In genomic region chr1:189790666-189791065, GRCm38 (mm10) we compare ENCODE assay signal across 22 mouse cellular contexts.
A peak's percentile ranks its signal among the peaks of the same experiment; 100 is the strongest.
DNase-seq lines count a peak whose midpoint lies in the region; ATAC-seq lines count a peak whose summit lies in the region.
"Had no signal": no experiment of that assay in that cellular context is flagged by ENCODE, and none has a peak within 500 bp of the region (broad histone marks: within the 10 kb centered on the region; RNA-seq: fewer than 3 reads in every experiment).

No protein-coding gene starts in this region.

- no peaks in the 10 kb centered on the region for H3K27me3 ChIP-seq in kidney, embryonic 14.5 days (ENCODE audit: control insufficient read depth, insufficient read depth, low read length)
- H3K27me3 ChIP-seq in kidney, embryonic 16.5 days (ENCODE audit: insufficient read depth, low read length) = no peaks in the 10 kb centered on the region
- H3K27me3 ChIP-seq: embryonic facial prominence, embryonic 13.5 days; embryonic facial prominence, embryonic 15.5 days had no signal

- peak overlapping the region; percentile 80; the same call in 1 of the 2 replicates for H3K27ac ChIP-seq in kidney, embryonic 14.5 days (ENCODE audit: low read depth, low read length)
- peak overlapping the region; percentile 96 for H3K27ac ChIP-seq in kidney, embryonic 16.5 days (ENCODE audit: low read length)
- H3K27ac ChIP-seq: embryonic facial prominence, embryonic 13.5 days; embryonic facial prominence, embryonic 15.5 days; forebrain, embryonic 10.5 days; forebrain, embryonic 12.5 days had no signal

- peaks cover 3% of the 10 kb centered on the region; the same call in 1 of the 2 replicates for H3K36me3 ChIP-seq in kidney, embryonic 14.5 days (ENCODE audit: control insufficient read depth, insufficient read depth, low read length)
- 0 out of 2 replicates have a peak, but pooled peaks cover 6% of the 10 kb centered on the region for H3K36me3 ChIP-seq in kidney, embryonic 16.5 days (ENCODE audit: insufficient read depth, low read length)
- H3K36me3 ChIP-seq: forebrain, embryonic 10.5 days; forebrain, embryonic 12.5 days had no signal

- WGBS in kidney, embryonic 14.5 days = 10% methylated on average over 7 of the region's 7 CpGs
- 12% methylated on average over 7 of the region's 7 CpGs for WGBS in kidney, embryonic 16.5 days

- H3K9me3 ChIP-seq in kidney, embryonic 14.5 days (ENCODE audit: control insufficient read depth, low read length) = no peaks in the 10 kb centered on the region
- H3K9me3 ChIP-seq in kidney, embryonic 16.5 days (ENCODE audit: low read length) = no peaks in the 10 kb centered on the region
- H3K9me3 ChIP-seq: embryonic facial prominence, embryonic 13.5 days; embryonic facial prominence, embryonic 15.5 days; forebrain, embryonic 10.5 days; forebrain, embryonic 12.5 days had no signal

- ATAC-seq in kidney, embryonic 14.5 days (ENCODE audit: low FRiP score, low TSS enrichment) = peak; percentile 9; the same call in 1 of the 2 replicates
- peak; percentile 43; the same call in 1 of the 2 replicates for ATAC-seq in kidney, embryonic 16.5 days (ENCODE audit: low FRiP score, low TSS enrichment)
- ATAC-seq in inflammation-experienced regulatory T-cells, adult 6 months = no peak

- no peak overlapping the region for H3K9ac ChIP-seq in kidney, embryonic 14.5 days (ENCODE audit: low read depth, low read length)
- H3K9ac ChIP-seq in kidney, embryonic 16.5 days (replicated peaks; ENCODE audit: low read length) = no peak overlapping the region
- H3K9ac ChIP-seq: embryonic facial prominence, embryonic 13.5 days; embryonic facial prominence, embryonic 15.5 days; forebrain, embryonic 12.5 days had no signal

- H3K4me3 ChIP-seq in kidney, embryonic 14.5 days (ENCODE audit: low read length) = no peak overlapping the region
- H3K4me3 ChIP-seq in kidney, embryonic 16.5 days (ENCODE audit: low read length) = no peak overlapping the region
- H3K4me3 ChIP-seq: embryonic facial prominence, embryonic 13.5 days; embryonic facial prominence, embryonic 15.5 days; erythroblast, embryonic 14.5 days; forebrain, embryonic 10.5 days; forebrain, embryonic 12.5 days had no signal

- no peak overlapping the region for H3K4me2 ChIP-seq in kidney, embryonic 14.5 days (replicated peaks; ENCODE audit: low read depth, low read length)
- H3K4me2 ChIP-seq in kidney, embryonic 16.5 days (replicated peaks; ENCODE audit: low read depth, low read length) = no peak overlapping the region
- H3K4me2 ChIP-seq: embryonic facial prominence, embryonic 13.5 days; embryonic facial prominence, embryonic 15.5 days; forebrain, embryonic 12.5 days had no signal

- DNase-seq in kidney, adult 18-20 months = no peak
- DNase-seq in kidney, adult 8-10 months = no peak
- peak; percentile 55 for DNase-seq in kidney, postnatal 10 days
- DNase-seq in kidney, postnatal 14 days = peak; percentile 48
- DNase-seq in adrenal gland, postnatal 4 days (ENCODE audit: low spot score in 2 of 2) = no peak
- DNase-seq: adrenal gland, adult 2 months; adrenal gland, postnatal 10 days; adrenal gland, postnatal 25 days; cerebellum, adult 11-12 months; cerebellum, adult 2 months; cerebellum, adult 9-10 months; cerebellum, postnatal 14 days; cerebellum, postnatal 36 days; embryo, embryonic 11 days had no signal

- peaks cover 83% of the 10 kb centered on the region for H3K4me1 ChIP-seq in kidney, embryonic 14.5 days (ENCODE audit: control insufficient read depth, insufficient read depth, low read length)
- peaks cover 88% of the 10 kb centered on the region for H3K4me1 ChIP-seq in kidney, embryonic 16.5 days (ENCODE audit: insufficient read depth, low read length)

Comparison
In these comparisons a context has a peak if more than half of its experiments do, and no peak if none do; other contexts are left out.
1. DNase-seq: peak in kidney, postnatal 10 days (single experiment) and kidney, postnatal 14 days (single experiment); none in kidney, adult 18-20 months (single experiment), kidney, adult 8-10 months (0 of 2) and adrenal gland, postnatal 4 days (0 of 2).